ENCODE assay signal across 13 mouse cellular contexts in genomic region chr10:100491916-100492315, GRCm38 (mm10). TPM values are rescaled to one million over a fixed set of nuclear protein-coding genes. Genes with fewer than 3 reads are reported as not detected.
"Had no signal": no experiment of that assay in that cellular context is flagged by ENCODE, and none has a peak within 500 bp of the region (broad histone marks: within the 10 kb centered on the region; RNA-seq: fewer than 3 reads in every experiment).

No protein-coding gene starts in this region.

- H3K27ac ChIP-seq: layer of hippocampus, adult 2 months; limb, embryonic 12.5 days; liver, embryonic 13.5 days; midbrain, embryonic 12.5 days; neural tube, embryonic 13.5 days had no signal

- H3K4me2 ChIP-seq: limb, embryonic 12.5 days; liver, embryonic 13.5 days; midbrain, embryonic 12.5 days; neural tube, embryonic 13.5 days had no signal

- H3K27me3 ChIP-seq: limb, embryonic 12.5 days; liver, embryonic 13.5 days; midbrain, embryonic 12.5 days; neural tube, embryonic 13.5 days had no signal

- DNase-seq: kidney, postnatal 10 days; kidney, postnatal 4 days; liver; liver, embryonic 13.5 days; liver, postnatal 0 days; right cerebral cortex, postnatal 14 days; thymus, postnatal 36 days had no signal

- H3K4me1 ChIP-seq: midbrain, embryonic 12.5 days had no signal

- H3K9ac ChIP-seq: limb, embryonic 12.5 days; liver, embryonic 13.5 days; liver, postnatal 0 days; midbrain, embryonic 12.5 days; neural tube, embryonic 13.5 days had no signal

- H3K4me3 ChIP-seq: layer of hippocampus, adult 2 months; limb, embryonic 12.5 days; liver, embryonic 13.5 days; midbrain, embryonic 12.5 days; neural tube, embryonic 13.5 days had no signal

- ATAC-seq: liver, postnatal 0 days; midbrain, embryonic 16.5 days had no signal

- H3K9me3 ChIP-seq: limb, embryonic 12.5 days; liver, embryonic 13.5 days; midbrain, embryonic 12.5 days; neural tube, embryonic 13.5 days had no signal

RNA-seq across cellular contexts. Expression of gene Cep290, which starts 4.6 kb away (rescaled TPM):
- polyA plus RNA-seq: small intestine, adult 2 months had no signal
